Mouse (Mus musculus) thymus, postnatal 36 days (tissue): ENCODE measurements around the gene Gm17720.
"Not testable (repeated sequence)": the region's sequence is repeated elsewhere in the genome, so short reads cannot be mapped to it uniquely, and the experiment has no call there.

ENCODE experiments used
- DNase-seq, 2 experiments: peaks; one replicate each; pipeline ENCODE4 v3.0.0; 2022; ENCODE audit warnings: mixed read lengths in 2 of 2

Gene Gm17720

GRCm38 (mm10) chr8:110039216-110039615, 63.3 kb downstream of the Gm17720 start:
- DNase-seq = no peak

- no peak for DNase-seq
These were observed 66.4 kb downstream of the Gm17720 start for GRCm38 (mm10) chr8:110036156-110036555.

GRCm38 (mm10) chr8:110034331-110034730, 68.2 kb downstream of the Gm17720 start:
- no peak for DNase-seq

GRCm38 (mm10) chr8:110033771-110034170, 68.8 kb downstream of the Gm17720 start:
- DNase-seq = not testable (repeated sequence)
